Mouse (Mus musculus): ENCODE data around the gene Mon2.

DNA sequence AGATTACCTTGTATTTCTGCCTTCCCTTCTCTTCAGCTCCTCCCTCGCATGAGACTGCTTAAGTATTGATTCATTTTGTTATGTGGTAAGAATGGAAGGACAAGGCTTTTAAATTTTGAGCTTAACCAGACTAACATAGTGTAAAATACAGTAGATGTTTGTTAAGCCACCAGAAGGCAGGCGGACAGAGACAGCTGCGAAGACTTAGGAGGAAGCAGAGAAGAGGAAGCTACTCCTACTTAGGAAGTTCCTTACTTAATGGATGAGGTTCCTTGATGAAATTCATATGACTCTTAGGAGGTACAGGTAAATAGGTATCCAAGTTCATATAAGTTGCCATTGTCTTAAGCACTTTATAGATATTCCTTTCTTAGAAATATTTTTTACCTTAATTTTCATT lies 16.3 kb upstream of the Mon2 start:
- no peak for TF ChIP-seq POLR2A (IDR thresholded peaks at IDR 0.05; ENCODE audit: control insufficient read depth in 1 of 2, insufficient read depth in 1 of 2, low read depth in 1 of 2, low read length in 2 of 2, poor library complexity in 1 of 2)
- no peak for TF ChIP-seq SMC3 (IDR thresholded peaks at IDR 0.05; ENCODE audit: low read depth, low read length)
- TF ChIP-seq USF1 (IDR thresholded peaks at IDR 0.05; ENCODE audit: low read depth, low read length) = no peak
- TF ChIP-seq CTCF (IDR thresholded peaks at IDR 0.05 in 2 of 3, conservative IDR thresholded peaks at IDR 0.05 in 1 of 3; ENCODE audit: control insufficient read depth in 1 of 3, insufficient read depth in 1 of 3, low read depth in 2 of 3, low read length in 3 of 3, poor library complexity in 1 of 3, severe bottlenecking in 1 of 3) = no peak
- no peak for TF ChIP-seq ELF1 (IDR thresholded peaks at IDR 0.05; ENCODE audit: low read depth, low read length)
- no peak for TF ChIP-seq EP300 (IDR thresholded peaks at IDR 0.05; ENCODE audit: low read depth in 1 of 2, low read length in 2 of 2)
- no peak for TF ChIP-seq ZMIZ1 (IDR thresholded peaks at IDR 0.05; ENCODE audit: low read depth, low read length)
- no peak for TF ChIP-seq UBTF (IDR thresholded peaks at IDR 0.05; ENCODE audit: borderline replicate concordance, insufficient read depth, low read depth, low read length)
- no peak for TF ChIP-seq CHD2 (IDR thresholded peaks at IDR 0.05; ENCODE audit: low read length)
- TF ChIP-seq TCF12 (IDR thresholded peaks at IDR 0.05; ENCODE audit: low read depth, low read length) = no peak
- TF ChIP-seq HCFC1 (IDR thresholded peaks at IDR 0.05; ENCODE audit: low read depth, low read length) = no peak
